Mouse (Mus musculus) kidney, adult 9 months (tissue): ENCODE results near the gene Aph1b.
A peak's percentile ranks its signal among the peaks of the same experiment; 100 is the strongest.

Source experiments
- DNase-seq: peaks from one replicate; pipeline ENCODE4 v3.0.0; 2022

Aph1b gene

DNA sequence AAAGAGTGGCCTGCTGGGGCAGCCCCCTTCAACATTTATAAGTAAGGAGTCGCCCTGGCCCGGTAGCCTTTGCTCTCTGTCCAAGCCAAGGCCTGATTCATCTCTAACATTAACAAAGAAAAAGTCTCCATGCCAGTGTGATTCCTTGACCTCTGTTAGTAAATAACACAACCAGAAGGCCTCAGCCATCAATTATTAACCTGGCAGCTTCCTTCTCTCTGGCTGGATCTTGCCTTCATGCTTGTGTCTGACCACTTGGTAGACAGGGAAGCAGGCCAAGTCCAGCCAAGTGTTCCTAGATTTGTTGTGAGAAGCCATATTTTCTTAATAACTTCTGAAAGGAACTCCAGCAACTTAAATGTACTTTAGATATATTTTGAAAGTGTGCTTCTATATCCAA is 58.7 kb downstream of the Aph1b start:
- DNase-seq: peak; percentile 97

DNA sequence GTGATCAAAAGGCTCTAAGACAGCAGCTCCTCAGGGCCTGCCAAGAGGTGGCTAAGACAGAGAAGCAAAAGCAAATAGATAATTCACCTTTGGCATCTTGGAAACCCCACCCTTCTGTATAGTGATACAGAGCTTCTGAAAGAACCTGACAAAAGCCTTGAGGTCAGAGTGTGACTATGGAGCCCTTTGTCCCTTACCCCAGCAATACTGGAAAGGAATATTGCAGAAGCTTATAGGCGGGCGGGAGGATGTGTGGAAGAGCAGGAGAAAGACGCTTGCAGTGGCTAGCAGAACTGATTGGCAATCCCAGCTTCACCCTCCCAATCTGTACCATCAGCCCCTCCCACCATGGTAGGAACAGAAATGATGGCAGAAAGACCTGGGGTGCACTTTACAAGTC is 59.3 kb downstream of the Aph1b start:
- no peak for DNase-seq

DNA sequence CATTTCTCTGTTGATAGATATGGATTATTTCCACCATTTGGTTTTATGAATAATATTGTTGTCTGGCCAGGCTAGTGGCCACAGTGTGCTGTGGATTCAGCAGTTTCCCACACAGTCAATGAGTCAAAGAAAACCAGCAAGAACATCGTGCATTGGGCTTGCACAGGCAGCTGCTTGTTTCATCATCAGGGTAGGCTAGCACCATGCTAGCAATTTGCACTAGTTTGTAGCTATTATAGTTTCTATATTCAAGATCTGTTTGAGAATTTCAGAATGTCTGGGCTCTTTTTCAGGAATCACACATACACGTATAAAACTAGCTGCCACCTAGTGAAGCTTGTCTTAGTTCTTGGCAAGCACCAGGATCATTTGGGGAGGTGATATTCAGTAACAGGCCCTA is 60.2 kb downstream of the Aph1b start:
- DNase-seq: no peak

DNA sequence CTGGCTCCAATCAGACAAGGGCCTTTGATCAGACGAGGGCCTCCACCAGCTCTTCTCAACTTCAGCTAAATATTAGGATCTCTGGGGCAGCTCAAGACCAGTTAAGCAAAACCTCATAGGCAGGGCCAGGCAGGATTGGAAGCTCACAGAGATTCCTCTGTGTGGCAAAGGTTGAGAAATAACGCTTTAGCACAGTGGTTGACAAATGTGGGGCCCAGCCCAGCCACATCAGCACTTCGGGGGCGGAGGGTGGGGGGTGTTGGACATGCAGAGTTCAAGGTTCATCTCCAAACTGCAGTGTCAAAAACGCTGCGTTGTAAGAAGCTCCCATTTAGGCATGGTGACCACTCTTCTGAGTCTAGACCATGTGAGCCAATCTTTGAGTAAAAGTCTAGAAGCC is 60.7 kb downstream of the Aph1b start:
- DNase-seq: peak; percentile 73

DNA sequence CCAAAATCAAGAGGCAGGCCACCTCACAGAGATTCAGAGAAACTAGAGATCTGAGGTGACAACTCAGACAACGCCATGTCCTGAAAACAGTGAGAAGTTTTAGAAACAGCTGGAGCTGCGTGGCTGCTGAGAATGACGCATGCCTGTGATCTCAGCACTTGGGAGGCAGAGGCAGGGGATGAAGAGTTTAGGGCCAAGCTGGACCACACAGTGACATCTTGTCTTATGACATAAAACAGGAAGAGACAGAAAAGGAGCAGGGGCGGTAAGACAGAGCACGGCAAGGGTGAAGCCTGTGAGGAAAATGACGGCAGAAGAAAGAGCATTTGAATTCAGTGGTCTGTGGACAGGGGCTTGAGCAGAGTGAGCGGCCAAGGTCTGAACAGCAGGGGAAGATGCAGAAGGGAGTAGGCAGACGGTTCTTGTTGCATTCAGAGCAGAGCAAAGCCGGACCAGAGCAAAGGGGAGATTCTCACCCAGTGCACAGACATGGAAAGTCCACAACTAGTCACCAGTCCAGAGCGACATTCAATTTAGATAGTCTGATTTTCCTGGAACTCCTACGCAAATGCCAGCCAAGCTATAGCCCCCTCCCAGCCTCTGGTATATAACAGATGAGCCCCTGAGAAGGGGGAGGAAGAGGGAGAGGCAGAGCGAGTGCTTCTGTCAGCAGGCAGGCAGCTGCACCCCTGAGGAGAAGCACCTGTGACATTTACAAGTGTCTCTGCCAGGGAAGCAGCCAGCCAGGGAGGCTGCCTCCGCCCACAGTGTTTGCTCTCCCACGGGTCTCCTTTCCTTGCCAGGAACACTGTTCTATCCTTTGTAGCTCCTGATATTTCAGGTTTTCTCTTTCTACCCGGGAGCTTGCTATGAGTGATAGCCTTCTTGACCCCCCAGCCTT is 62.2 kb downstream of the Aph1b start:
- DNase-seq: peak; percentile 77

- DNase-seq: no peak
Observed at GRCm38 (mm10) chr9:66731284-66731683, 64.0 kb downstream of the Aph1b start.

- DNase-seq: no peak
Observed at GRCm38 (mm10) chr9:66730556-66730955, 64.7 kb downstream of the Aph1b start.

GRCm38 (mm10) chr9:66727333-66727732 is 68.0 kb downstream of the Aph1b start:
- DNase-seq: no peak

GRCm38 (mm10) chr9:66725591-66725990 is 69.7 kb downstream of the Aph1b start:
- DNase-seq: no peak
